Mouse (Mus musculus) MEL (cell line): ENCODE data around the gene Fxr2. TPM values are rescaled to one million over a fixed set of nuclear protein-coding genes. Genes with fewer than 3 reads are reported as not detected.

Experiments
- DNase-seq: peaks from one replicate; pipeline ENCODE4 v3.0.0; 2011; ENCODE audit warnings: low read depth, low spot score
- H3K27ac ChIP-seq: 2 replicates; pipeline ENCODE4 v1.5.1; 2012; ENCODE audit warnings: low read depth, mild to moderate bottlenecking, control low read depth, low read length, moderate library complexity; ENCODE audit not compliant: control insufficient read depth
- H3K27me3 ChIP-seq, 2 experiments: fragments of 150-350 bp in 1 of 2; sonication (generic) in 1 of 2; 2 replicates each; pipeline ENCODE4 v1.6.1; 2012; ENCODE audit warnings: low read length in 2 of 2, mild to moderate bottlenecking in 2 of 2, improper control_type of control experiment in 1 of 2, moderate library complexity in 1 of 2; ENCODE audit not compliant: insufficient read depth in 2 of 2, control insufficient read depth in 1 of 2
- H3K36me3 ChIP-seq, 2 experiments: 2 replicates each; pipeline ENCODE4 v1.6.1; 2012 to 2014; ENCODE audit warnings: low read length in 2 of 2, improper control_type of control experiment in 1 of 2, inconsistent platforms in 1 of 2, mild to moderate bottlenecking in 1 of 2; ENCODE audit not compliant: insufficient read depth in 2 of 2, control insufficient read depth in 1 of 2
- H3K4me1 ChIP-seq, 2 experiments: fragments of 150-350 bp in 1 of 2; sonication (generic) in 1 of 2; 2 replicates each; pipeline ENCODE4 v1.6.1; 2012; ENCODE audit warnings: low read length in 2 of 2, improper control_type of control experiment in 1 of 2, mild to moderate bottlenecking in 1 of 2; ENCODE audit not compliant: insufficient read depth in 2 of 2, control insufficient read depth in 1 of 2
- H3K4me3 ChIP-seq, 2 experiments: fragments of 150-350 bp in 1 of 2; sonication (generic) in 1 of 2; 2 replicates each; pipeline ENCODE4 v1.5.1; 2012; ENCODE audit warnings: low read depth in 2 of 2, low read length in 2 of 2, mild to moderate bottlenecking in 2 of 2, moderate library complexity in 2 of 2, control low read depth in 1 of 2, improper control_type of control experiment in 1 of 2; ENCODE audit not compliant: control insufficient read depth in 1 of 2, insufficient read depth in 1 of 2
- H3K79me2 ChIP-seq: 2 replicates; pipeline ENCODE4 v1.6.1; 2012; ENCODE audit warnings: mild to moderate bottlenecking, low read length, moderate library complexity; ENCODE audit not compliant: control insufficient read depth, poor library complexity, insufficient read depth
- H3K9ac ChIP-seq: 2 replicates; pipeline ENCODE4 v1.6.1; 2012; ENCODE audit warnings: low read depth, mild to moderate bottlenecking, control low read depth, low read length, moderate library complexity; ENCODE audit not compliant: control insufficient read depth, poor library complexity, severe bottlenecking
- H3K9me3 ChIP-seq: fragments of 150-350 bp; sonication (generic); replicated peaks from 2 replicates; pipeline ENCODE4 v1.6.1; 2012; ENCODE audit warnings: mild to moderate bottlenecking, low read length, improper control_type of control experiment, moderate library complexity; ENCODE audit not compliant: insufficient read depth
- BHLHE40 ChIP-seq: IDR thresholded peaks from 2 replicates; pipeline ENCODE4 v1.6.1; 2012; ENCODE audit warnings: low read depth, mild to moderate bottlenecking, inconsistent platforms, low read length, improper control_type of control experiment, borderline replicate concordance
- ETS1 ChIP-seq: IDR thresholded peaks from 2 replicates; pipeline ENCODE4 v1.6.1; 2012; ENCODE audit warnings: low read depth, mild to moderate bottlenecking, inconsistent platforms, low read length, improper control_type of control experiment, moderate library complexity
- HCFC1 ChIP-seq: IDR thresholded peaks from 2 replicates; pipeline ENCODE4 v1.6.1; 2012; ENCODE audit warnings: low read depth, mild to moderate bottlenecking, inconsistent platforms, low read length, improper control_type of control experiment, moderate library complexity
- JUND ChIP-seq: IDR thresholded peaks from 2 replicates; pipeline ENCODE4 v1.6.1; 2011; ENCODE audit warnings: low read depth, mild to moderate bottlenecking, improper control_type of control experiment, low read length
- MAFK ChIP-seq: IDR thresholded peaks from 2 replicates; pipeline ENCODE4 v1.6.1; 2011; ENCODE audit warnings: low read depth, mild to moderate bottlenecking, low read length, improper control_type of control experiment, borderline replicate concordance
- MAX ChIP-seq: IDR thresholded peaks from 2 replicates; pipeline ENCODE4 v1.6.1; 2011; ENCODE audit warnings: low read length, improper control_type of control experiment
- MXI1 ChIP-seq: IDR thresholded peaks from 2 replicates; pipeline ENCODE4 v1.6.1; 2011; ENCODE audit warnings: mild to moderate bottlenecking, low read depth, low read length, improper control_type of control experiment
- MYB ChIP-seq: IDR thresholded peaks from 2 replicates; pipeline ENCODE4 v1.6.1; 2011; ENCODE audit warnings: mild to moderate bottlenecking, low read depth, low read length, improper control_type of control experiment
- MYC ChIP-seq: IDR thresholded peaks from 2 replicates; pipeline ENCODE4 v1.6.1; 2011; ENCODE audit warnings: low read depth, mild to moderate bottlenecking, low read length, improper control_type of control experiment, moderate library complexity
- POLR2AphosphoS2 ChIP-seq: IDR thresholded peaks from 2 replicates; pipeline ENCODE4 v1.6.1; 2011; ENCODE audit warnings: low read length, improper control_type of control experiment
- POLR2AphosphoS5 ChIP-seq: IDR thresholded peaks from 2 replicates; pipeline ENCODE4 v1.6.1; 2012; ENCODE audit warnings: low read depth, borderline replicate concordance, mild to moderate bottlenecking, inconsistent platforms, low read length, moderate library complexity, mixed read lengths
- RAD21 ChIP-seq: IDR thresholded peaks from 2 replicates; pipeline ENCODE4 v1.6.1; 2011; ENCODE audit warnings: mild to moderate bottlenecking, low read depth, low read length, improper control_type of control experiment
- SMC3 ChIP-seq: IDR thresholded peaks from 2 replicates; pipeline ENCODE4 v1.6.1; 2011; ENCODE audit warnings: low read depth, low read length, improper control_type of control experiment
- TAL1 ChIP-seq: IDR thresholded peaks from 2 replicates; pipeline ENCODE4 v1.6.1; 2012; ENCODE audit warnings: mild to moderate bottlenecking, inconsistent platforms, low read length, moderate library complexity, mixed read lengths
- TBP ChIP-seq: IDR thresholded peaks from 2 replicates; pipeline ENCODE4 v1.8.0; 2011; ENCODE audit warnings: low read depth, low read length, improper control_type of control experiment
- ZC3H11A ChIP-seq: IDR thresholded peaks from 2 replicates; pipeline ENCODE4 v1.6.1; 2012; ENCODE audit warnings: low read depth, mild to moderate bottlenecking, inconsistent platforms, low read length, improper control_type of control experiment
- ZKSCAN1 ChIP-seq: IDR thresholded peaks from 2 replicates; pipeline ENCODE4 v1.6.1; 2012; ENCODE audit warnings: low read depth, mild to moderate bottlenecking, inconsistent platforms, low read length, improper control_type of control experiment, moderate library complexity
- ZNF384 ChIP-seq: IDR thresholded peaks from 2 replicates; pipeline ENCODE4 v1.6.1; 2012; ENCODE audit warnings: low read depth, mild to moderate bottlenecking, inconsistent platforms, low read length, improper control_type of control experiment
- polyA plus RNA-seq, 2 experiments: library from polyadenylated mRNA; stranded (reverse) in 1 of 2; unstranded in 1 of 2; fragments of >175 nt in 1 of 2; fragments of >200 nt in 1 of 2; gene quantifications; 2 replicates each; pipeline versions ENCODE4 v1.2.1 to v1.2.4; 2012; ENCODE audit warnings: low replicate concordance in 2 of 2, low read depth in 1 of 2; ENCODE audit not compliant: insufficient read length in 2 of 2, insufficient read depth in 1 of 2, missing spikeins in 1 of 2
- total RNA-seq: library from RNA; depleted of rRNA; stranded (reverse); fragments of 300-350 nt; gene quantifications from 2 replicates; pipeline ENCODE4 v1.2.3, GENCODE M21; 2012

Fxr2 gene
- total and polyA plus RNA-seq, 3 experiments: 95.1 to 97.6 TPM; not detected in 1

- TF ChIP-seq ZKSCAN1 (no peak), ETS1 (peak; percentile 69), BHLHE40 (no peak), ZC3H11A (no peak; the same call in 1 of the 2 replicates), TBP (peak; percentile 96), RAD21 (no peak), POLR2AphosphoS5 (no peak; the same call in 1 of the 2 replicates), POLR2AphosphoS2 (peak; percentile 97), TAL1 (0 out of 2 replicates have a peak, but pooled peaks have one; percentile 6), MAFK (no peak), HCFC1 (peak; percentile 71)
Observed at GRCm38 (mm10) chr11:69605726-69606490, 26.9 kb upstream of the Fxr2 start, which contains the start of gene Atp1b2 (continued).

- Histone ChIP-seq H3K79me2 (peaks cover 6% of the 10 kb centered on the region), H3K27me3 (no peaks in the 10 kb centered on the region), H3K36me3 (peaks cover 0 to 43% of the 10 kb centered on the region in 2 experiments; a peak in 2 of 4 replicates), H3K4me1 (peaks cover 39 to 62% of the 10 kb centered on the region in 2 experiments), H3K9me3 (no peaks in the 10 kb centered on the region), H3K9ac (peak overlapping the region; percentile 70), H3K27ac (peak overlapping the region; percentile 78), H3K4me3 (peak overlapping the region; percentile 61 to 70)
- no peak for DNase-seq
- TF ChIP-seq ZKSCAN1 (no peak), JUND (no peak), POLR2AphosphoS5 (no peak), MXI1 (0 out of 2 replicates have a peak, but pooled peaks have one; percentile 20), MYB (0 out of 2 replicates have a peak, but pooled peaks have one; percentile 13), ZNF384 (no peak), ETS1 (no peak)
Observed at GRCm38 (mm10) chr11:69606491-69606795, 26.3 kb upstream of the Fxr2 start.

GRCm38 (mm10) chr11:69606832-69607231 is 26.0 kb upstream of the Fxr2 start:
- DNase-seq: peak; percentile 48
- Histone ChIP-seq H3K36me3 (peaks cover 0 to 39% of the 10 kb centered on the region in 2 experiments; a peak in 2 of 4 replicates), H3K4me3 (no peak overlapping the region; a peak in 1 of 4 replicates), H3K27me3 (no peaks in the 10 kb centered on the region), H3K79me2 (peaks cover 6% of the 10 kb centered on the region), H3K27ac (0 out of 2 replicates have a peak overlapping the region, but pooled peaks have one; percentile 11), H3K9me3 (no peaks in the 10 kb centered on the region), H3K9ac (no peak overlapping the region), H3K4me1 (peaks cover 35 to 58% of the 10 kb centered on the region in 2 experiments)
- TF ChIP-seq MYC (peak; percentile 78), SMC3 (no peak), MXI1 (0 out of 2 replicates have a peak, but pooled peaks have one; percentile 18), MAX (peak; percentile 62), ZNF384 (peak; percentile 43; the same call in 1 of the 2 replicates)
